Mouse (Mus musculus): ENCODE data around the gene Trmt5. TPM values are rescaled to one million over a fixed set of nuclear protein-coding genes. Genes with fewer than 3 reads are reported as not detected.

Gene Trmt5
- total and polyA plus RNA-seq, 2 experiments from 2014 or later, result 9.7 to 15.0 TPM

- Histone ChIP-seq H3K27ac (no peak overlapping the region), H3K27me3 (ENCODE audit: insufficient read depth, low read length) (no peaks in the 10 kb centered on the region), H3K4me1 (ENCODE audit: insufficient read depth, low read length) (no peaks in the 10 kb centered on the region), H3K36me3 (ENCODE audit: insufficient read depth, low read length) (no peaks in the 10 kb centered on the region), H3K9me3 (ENCODE audit: low read length) (no peaks in the 10 kb centered on the region), H3K4me2 (ENCODE audit: low read depth, low read length) (no peak overlapping the region), H3K9ac (replicated peaks; ENCODE audit: low read length) (no peak overlapping the region), H3K4me3 (ENCODE audit: low read length) (no peak overlapping the region)
- ATAC-seq (no peak), DNase-seq (ENCODE audit: low spot score) (no peak)
- WGBS, result 87% methylated on average over 4 of the region's 4 CpGs
- no peak for TF ChIP-seq CTCF (IDR thresholded peaks at IDR 0.05; ENCODE audit: low read depth)
Observed at GRCm38 (mm10) chr12:73304636-73305035, 18.1 kb upstream of the Trmt5 start.

DNA sequence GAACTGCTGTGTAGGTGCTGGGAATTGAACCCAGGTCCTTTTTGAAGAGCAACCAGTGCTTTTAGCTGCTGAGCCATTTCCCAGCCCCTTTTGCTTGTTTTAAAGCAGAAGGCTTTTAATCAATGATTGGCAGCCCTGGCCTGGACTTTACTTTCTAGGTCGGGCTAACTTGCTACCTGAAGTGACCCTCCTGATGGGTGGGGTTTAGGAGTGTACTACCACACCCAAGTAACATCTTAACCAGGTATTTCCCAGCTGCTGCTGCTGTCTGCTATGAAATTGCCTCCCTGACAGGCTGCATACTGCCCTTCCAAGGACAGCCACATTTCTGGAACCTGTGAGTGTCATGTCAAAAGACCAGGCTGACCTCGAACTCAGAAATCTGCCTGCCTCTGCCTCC is 14.0 kb upstream of the Trmt5 start:
- WGBS, result 88% methylated on average over 2 of the region's 2 CpGs
- Histone ChIP-seq H3K9ac (replicated peaks; ENCODE audit: low read length) (no peak overlapping the region), H3K4me2 (ENCODE audit: low read depth, low read length) (no peak overlapping the region), H3K27ac (no peak overlapping the region), H3K27me3 (ENCODE audit: insufficient read depth, low read length) (no peaks in the 10 kb centered on the region), H3K4me1 (ENCODE audit: insufficient read depth, low read length) (no peaks in the 10 kb centered on the region), H3K9me3 (ENCODE audit: low read length) (no peaks in the 10 kb centered on the region), H3K4me3 (ENCODE audit: low read length) (no peak overlapping the region), H3K36me3 (ENCODE audit: insufficient read depth, low read length) (no peaks in the 10 kb centered on the region; the same call in 1 of the 2 replicates)
- TF ChIP-seq CTCF (IDR thresholded peaks at IDR 0.05; ENCODE audit: low read depth), result no peak
- ATAC-seq, result no peak
- DNase-seq (ENCODE audit: low spot score), result no peak

GRCm38 (mm10) chr12:73298621-73299020 is 12.1 kb upstream of the Trmt5 start:
- no peak for ATAC-seq
- no peak for TF ChIP-seq CTCF (IDR thresholded peaks at IDR 0.05; ENCODE audit: low read depth)
- no peaks in the 10 kb centered on the region for H3K27me3 ChIP-seq (ENCODE audit: insufficient read depth, low read length)

GRCm38 (mm10) chr12:73295505-73296140 is 9.1 kb upstream of the Trmt5 start:
- Histone ChIP-seq H3K4me1 (ENCODE audit: insufficient read depth, low read length) (no peaks in the 10 kb centered on the region), H3K4me2 (ENCODE audit: low read depth, low read length) (no peak overlapping the region), H3K9ac (replicated peaks; ENCODE audit: low read length) (no peak overlapping the region), H3K4me3 (ENCODE audit: low read length) (no peak overlapping the region), H3K9me3 (ENCODE audit: low read length) (no peaks in the 10 kb centered on the region), H3K36me3 (ENCODE audit: insufficient read depth, low read length) (peaks cover 5% of the 10 kb centered on the region; the same call in 1 of the 2 replicates), H3K27me3 (ENCODE audit: insufficient read depth, low read length) (no peaks in the 10 kb centered on the region), H3K27ac (no peak overlapping the region)
- DNase-seq (ENCODE audit: low spot score), result no peak
- WGBS, result 64% methylated on average over 11 of the region's 11 CpGs
- no peak for ATAC-seq
- TF ChIP-seq CTCF (IDR thresholded peaks at IDR 0.05; ENCODE audit: low read depth), result no peak

More at GRCm38 (mm10) chr12:73298621-73299020, 12.1 kb upstream of the Trmt5 start:
- H3K4me1 ChIP-seq (ENCODE audit: insufficient read depth, low read length), result no peaks in the 10 kb centered on the region
- no peak overlapping the region for H3K4me2 ChIP-seq (ENCODE audit: low read depth, low read length)
- H3K27ac ChIP-seq, result no peak overlapping the region
- no peak for DNase-seq (ENCODE audit: low spot score)
- WGBS, result 91% methylated on average over 5 of the region's 5 CpGs
- peaks cover 5% of the 10 kb centered on the region; the same call in 1 of the 2 replicates for H3K36me3 ChIP-seq (ENCODE audit: insufficient read depth, low read length)
- no peaks in the 10 kb centered on the region for H3K9me3 ChIP-seq (ENCODE audit: low read length)
- H3K4me3 ChIP-seq (ENCODE audit: low read length), result no peak overlapping the region
- H3K9ac ChIP-seq (replicated peaks; ENCODE audit: low read length), result no peak overlapping the region

GRCm38 (mm10) chr12:73294884-73295283 is 8.4 kb upstream of the Trmt5 start:
- no peak for TF ChIP-seq CTCF (IDR thresholded peaks at IDR 0.05; ENCODE audit: low read depth)
- no peak overlapping the region for H3K27ac ChIP-seq
- H3K9me3 ChIP-seq (ENCODE audit: low read length), result no peaks in the 10 kb centered on the region
- no peak overlapping the region for H3K4me3 ChIP-seq (ENCODE audit: low read length)
- H3K9ac ChIP-seq (replicated peaks; ENCODE audit: low read length), result no peak overlapping the region
- no peak for DNase-seq (ENCODE audit: low spot score)
- H3K4me1 ChIP-seq (ENCODE audit: insufficient read depth, low read length), result no peaks in the 10 kb centered on the region
- H3K36me3 ChIP-seq (ENCODE audit: insufficient read depth, low read length), result peaks cover 5% of the 10 kb centered on the region; the same call in 1 of the 2 replicates
- no peak for ATAC-seq
- H3K27me3 ChIP-seq (ENCODE audit: insufficient read depth, low read length), result no peaks in the 10 kb centered on the region
- no peak overlapping the region for H3K4me2 ChIP-seq (ENCODE audit: low read depth, low read length)

DNA sequence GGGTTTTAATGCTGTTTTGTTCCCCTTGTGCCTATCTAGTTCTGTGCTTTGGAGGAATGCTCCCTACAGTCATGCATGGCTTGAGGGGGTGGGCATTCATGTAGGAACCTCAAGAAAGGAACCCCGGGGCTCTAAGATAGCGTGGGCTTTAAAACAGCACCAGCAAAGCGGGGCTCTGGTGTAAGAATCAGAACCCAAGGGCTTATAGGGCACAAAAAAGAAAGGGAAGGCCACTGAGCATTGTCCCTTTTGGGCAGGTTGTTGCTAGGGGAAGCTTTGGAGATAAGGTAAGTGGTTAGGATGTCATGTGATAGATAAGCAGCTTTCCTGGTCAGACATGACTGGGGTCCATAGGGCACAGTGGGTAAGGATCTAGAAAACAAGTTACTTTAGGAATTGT is 2.1 kb upstream of the Trmt5 start:
- Histone ChIP-seq H3K9ac (replicated peaks; ENCODE audit: low read length) (no peak overlapping the region), H3K4me3 (ENCODE audit: low read length) (no peak overlapping the region), H3K9me3 (ENCODE audit: low read length) (no peaks in the 10 kb centered on the region), H3K36me3 (ENCODE audit: insufficient read depth, low read length) (no peaks in the 10 kb centered on the region), H3K4me1 (ENCODE audit: insufficient read depth, low read length) (peaks cover 7% of the 10 kb centered on the region), H3K4me2 (ENCODE audit: low read depth, low read length) (no peak overlapping the region), H3K27ac (no peak overlapping the region), H3K27me3 (ENCODE audit: insufficient read depth, low read length) (no peaks in the 10 kb centered on the region)
- DNase-seq (ENCODE audit: low spot score) (no peak), ATAC-seq (no peak)
- 91% methylated on average over 3 of the region's 3 CpGs for WGBS
- no peak for TF ChIP-seq CTCF (IDR thresholded peaks at IDR 0.05; ENCODE audit: low read depth)

- no peak for TF ChIP-seq CTCF (IDR thresholded peaks at IDR 0.05; ENCODE audit: low read depth)
- Histone ChIP-seq H3K9ac (replicated peaks; ENCODE audit: low read length) (0 out of 2 replicates have a peak overlapping the region, but pooled peaks have one; percentile 84), H3K36me3 (ENCODE audit: insufficient read depth, low read length) (no peaks in the 10 kb centered on the region), H3K4me3 (ENCODE audit: low read length) (peak overlapping the region; percentile 76), H3K4me1 (ENCODE audit: insufficient read depth, low read length) (peaks cover 7% of the 10 kb centered on the region), H3K27ac (peak overlapping the region; percentile 83; the same call in 1 of the 2 replicates), H3K9me3 (ENCODE audit: low read length) (no peaks in the 10 kb centered on the region), H3K4me2 (ENCODE audit: low read depth, low read length) (peak overlapping the region; percentile 83), H3K27me3 (ENCODE audit: insufficient read depth, low read length) (no peaks in the 10 kb centered on the region)
- no peak for ATAC-seq
- DNase-seq (ENCODE audit: low spot score), result no peak
- 75% methylated on average over 8 of the region's 8 CpGs for WGBS
Observed at GRCm38 (mm10) chr12:73287609-73288008, 1.1 kb upstream of the Trmt5 start.

All from hindbrain, postnatal 0 days (tissue).